Mouse (Mus musculus) liver, adult 2 months (tissue): ENCODE measurements around the gene Ccdc32.

Experiments used
- CTCF ChIP-seq: fragments of 200-500 bp; IDR thresholded peaks from 2 replicates; pipeline ENCODE4 v1.5.1; 2011; ENCODE audit warnings: low read depth, low read length, control low read depth
- POLR2A ChIP-seq: fragments of 200-500 bp; IDR thresholded peaks from 2 replicates; pipeline ENCODE4 v1.6.1; 2011; ENCODE audit warnings: low read length, control low read depth; ENCODE audit not compliant: insufficient read depth; ENCODE audit errors: extremely low read depth

- TF ChIP-seq CTCF (no peak), POLR2A (no peak)
Observed at GRCm38 (mm10) chr2:119045163-119045562, 16.0 kb upstream of the Ccdc32 start.
